Mouse (Mus musculus) effector memory CD4-positive, alpha-beta T cell, adult 5 months (primary cell): ENCODE data around the gene Lrrc36. TPM values are rescaled to one million over a fixed set of nuclear protein-coding genes. Genes with fewer than 3 reads are reported as not detected.

Experiments used
- polyA plus RNA-seq: library from polyadenylated mRNA; unstranded; fragments of 100-300 nt; shearing (Covaris generic); gene quantifications from one replicate; pipeline ENCODE4 v1.2.1, GENCODE M21; 2017

The Lrrc36 gene
- not detected for polyA plus RNA-seq

GRCm38 (mm10) chr8:105413391-105413790 lies at the start of gene Lrrc36, which contains the start of gene Kctd19:
Gene Lrrc36, plus strand, starts transcription at chr8:105413571.
Gene Kctd19, minus strand, starts transcription at chr8:105413502.

DNA sequence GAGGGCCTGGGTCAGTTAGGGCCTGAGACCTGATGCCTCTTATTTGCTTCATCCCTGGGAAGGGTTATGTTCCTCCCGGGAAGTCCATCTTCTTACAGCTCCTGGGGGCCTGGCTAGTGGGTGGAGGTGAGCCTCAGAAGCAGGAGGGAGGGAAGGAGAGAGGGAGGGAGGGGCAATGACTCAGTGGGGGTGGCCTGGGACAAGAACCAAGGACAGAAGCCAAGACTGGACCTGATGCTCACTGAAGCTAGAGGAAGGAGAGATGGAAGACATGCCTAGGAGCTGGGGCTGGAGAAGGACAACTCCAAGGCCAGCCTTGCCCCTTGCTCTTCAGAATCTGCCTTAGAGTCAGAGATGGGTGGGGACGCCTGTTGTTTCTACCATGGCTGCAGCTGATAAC lies 40.3 kb upstream of the Lrrc36 start, which contains the start of gene Plekhg4:
TSS of gene Plekhg4 (plus strand) at position 243 of the 400 bp plus-strand sequence.

GRCm38 (mm10) chr8:105471314-105472015 lies 58.1 kb downstream of the Lrrc36 start, which contains the start of gene Tppp3:
Gene Tppp3, minus strand, starts transcription at chr8:105471526.

GRCm38 (mm10) chr8:105496439-105497180 lies 83.2 kb downstream of the Lrrc36 start, which contains the start of gene Zdhhc1:
Gene Zdhhc1, minus strand, starts transcription at chr8:105496902.

Other genes with a start within 250 kb of the Lrrc36 start
- gene Cbfb, start 242.9 kb upstream of the Lrrc36 start, polyA plus RNA-seq, result 91.0 TPM
- 19.4 TPM for gene D230025D16Rik, start 188.4 kb upstream of the Lrrc36 start, polyA plus RNA-seq
- 0.67 TPM for gene B3gnt9, start 158.4 kb upstream of the Lrrc36 start, polyA plus RNA-seq
- gene Tradd, start 149.0 kb upstream of the Lrrc36 start, polyA plus RNA-seq, result 46.7 TPM
- 9.4 TPM for gene Fbxl8, start 148.9 kb upstream of the Lrrc36 start, polyA plus RNA-seq
- gene Hsf4, start 143.8 kb upstream of the Lrrc36 start, polyA plus RNA-seq, result 2.4 TPM
- not detected for gene Nol3, start 137.4 kb upstream of the Lrrc36 start, polyA plus RNA-seq
- gene 4931428F04Rik, start 123.7 kb upstream of the Lrrc36 start, polyA plus RNA-seq, result 2.6 TPM
- 1.3 TPM for gene Exoc3l, start 117.5 kb upstream of the Lrrc36 start, polyA plus RNA-seq
- 134 TPM for gene E2f4, start 115.9 kb upstream of the Lrrc36 start, polyA plus RNA-seq
- gene Elmo3, start 108.0 kb upstream of the Lrrc36 start, polyA plus RNA-seq, result 5.1 TPM
- 1.1 TPM for gene Lrrc29, start 87.3 kb upstream of the Lrrc36 start, polyA plus RNA-seq
- gene Tmem208, start 87.2 kb upstream of the Lrrc36 start, polyA plus RNA-seq, result 54.6 TPM
- 0.79 TPM for gene Fhod1, start 65.6 kb upstream of the Lrrc36 start, polyA plus RNA-seq
- gene Slc9a5, start 64.7 kb upstream of the Lrrc36 start, polyA plus RNA-seq, result 0.12 TPM
- not detected for gene Plekhg4, start 40.3 kb upstream of the Lrrc36 start, polyA plus RNA-seq
- not detected for gene Kctd19, start 69 bp upstream of the Lrrc36 start, polyA plus RNA-seq
- 1.8 TPM for gene Tppp3, start 58.0 kb downstream of the Lrrc36 start, polyA plus RNA-seq
- 9.3 TPM for gene Zdhhc1, start 83.3 kb downstream of the Lrrc36 start, polyA plus RNA-seq
- gene Hsd11b2, start 105.2 kb downstream of the Lrrc36 start, polyA plus RNA-seq, result 0.74 TPM
- 68.6 TPM for gene Atp6v0d1, start 152.5 kb downstream of the Lrrc36 start, polyA plus RNA-seq
- gene Ripor1, start 191.7 kb downstream of the Lrrc36 start, polyA plus RNA-seq, result 11.9 TPM
- gene Ctcf, start 223.0 kb downstream of the Lrrc36 start, polyA plus RNA-seq, result 162 TPM
- 1.6 TPM for gene Agrp, start 223.8 kb downstream of the Lrrc36 start, polyA plus RNA-seq